Mouse (Mus musculus): ENCODE measurements at regions not wholly inside any gene's neighbourhood (a gene's known extent, or its start where the extent isn't known, plus 50 kb on each side); places are given as distances from the start of the nearest gene placed in this dataset.

- no peak for DNase-seq (ENCODE audit: low spot score)
Measured at GRCm38 (mm10) chr5:35162607-35163006, 57.0 kb upstream of the Lrpap1 start.

DNA sequence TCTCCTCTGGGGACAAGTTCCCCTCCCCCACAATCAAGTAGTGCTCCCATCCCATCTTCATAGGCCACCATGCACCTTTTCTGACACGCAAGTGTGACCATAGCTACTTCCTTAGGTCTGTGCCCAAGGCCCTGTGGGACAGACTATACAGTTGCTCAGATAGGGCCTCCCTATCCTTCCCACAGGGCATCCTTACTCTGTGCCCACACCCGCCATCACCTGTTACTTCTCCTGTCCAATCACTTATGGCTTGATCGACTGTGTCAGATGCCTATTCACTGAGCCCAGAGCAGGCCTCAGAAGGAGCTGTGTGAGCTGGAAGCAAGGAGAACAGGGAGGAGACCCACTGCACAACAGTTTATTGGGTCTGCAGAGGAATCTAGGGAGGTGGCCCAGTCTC lies 56.6 kb upstream of the Lrpap1 start:
- DNase-seq (ENCODE audit: low spot score) = no peak

- no peak for DNase-seq (ENCODE audit: low spot score)
Measured at GRCm38 (mm10) chr5:35160929-35161815, 55.6 kb upstream of the Lrpap1 start.

DNA sequence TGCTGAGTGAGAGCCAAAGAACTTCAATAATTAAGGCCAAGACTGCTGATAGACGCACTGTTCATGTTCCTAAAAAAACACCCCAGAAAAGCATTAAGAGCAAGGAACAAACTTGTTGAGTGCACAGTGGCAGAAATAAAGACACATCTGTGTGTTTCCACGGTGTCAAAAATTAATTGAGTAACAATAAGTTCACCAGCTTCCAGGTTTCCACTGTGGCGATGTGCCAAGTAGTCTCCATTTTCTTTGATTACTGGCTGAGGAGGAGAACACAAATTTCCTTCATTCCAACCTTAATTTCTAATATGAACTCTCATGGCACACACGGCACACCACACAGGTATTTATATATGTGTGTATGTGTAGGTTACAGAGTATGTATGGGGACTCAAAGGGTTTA lies 54.3 kb upstream of the Lrpap1 start:
- no peak for DNase-seq (ENCODE audit: low spot score)

DNA sequence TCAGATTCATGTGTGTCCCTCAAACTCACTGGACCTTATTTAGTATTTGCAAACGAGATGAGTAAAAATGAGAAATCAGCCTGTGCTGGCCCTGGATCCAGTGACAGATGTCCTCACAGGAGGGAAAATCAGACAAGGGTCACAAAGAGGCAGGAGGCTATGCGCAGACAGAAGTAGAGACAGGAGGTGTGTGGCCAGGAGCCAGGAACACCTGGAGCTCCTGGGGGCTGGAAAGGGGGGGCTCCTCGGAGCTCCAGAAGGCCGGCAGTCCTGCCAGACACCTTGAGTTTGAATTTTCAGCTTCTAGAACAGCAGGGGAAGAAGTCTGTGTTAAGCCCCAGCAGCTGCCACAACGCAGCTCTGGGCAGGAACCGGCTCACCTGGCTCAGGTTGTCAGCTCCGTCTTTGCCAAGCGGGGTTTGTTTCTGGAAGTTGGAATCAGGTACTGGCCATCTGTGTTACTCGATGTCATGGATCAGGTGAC lies 53.7 kb upstream of the Lrpap1 start:
- DNase-seq (ENCODE audit: low spot score) = no peak

DNA sequence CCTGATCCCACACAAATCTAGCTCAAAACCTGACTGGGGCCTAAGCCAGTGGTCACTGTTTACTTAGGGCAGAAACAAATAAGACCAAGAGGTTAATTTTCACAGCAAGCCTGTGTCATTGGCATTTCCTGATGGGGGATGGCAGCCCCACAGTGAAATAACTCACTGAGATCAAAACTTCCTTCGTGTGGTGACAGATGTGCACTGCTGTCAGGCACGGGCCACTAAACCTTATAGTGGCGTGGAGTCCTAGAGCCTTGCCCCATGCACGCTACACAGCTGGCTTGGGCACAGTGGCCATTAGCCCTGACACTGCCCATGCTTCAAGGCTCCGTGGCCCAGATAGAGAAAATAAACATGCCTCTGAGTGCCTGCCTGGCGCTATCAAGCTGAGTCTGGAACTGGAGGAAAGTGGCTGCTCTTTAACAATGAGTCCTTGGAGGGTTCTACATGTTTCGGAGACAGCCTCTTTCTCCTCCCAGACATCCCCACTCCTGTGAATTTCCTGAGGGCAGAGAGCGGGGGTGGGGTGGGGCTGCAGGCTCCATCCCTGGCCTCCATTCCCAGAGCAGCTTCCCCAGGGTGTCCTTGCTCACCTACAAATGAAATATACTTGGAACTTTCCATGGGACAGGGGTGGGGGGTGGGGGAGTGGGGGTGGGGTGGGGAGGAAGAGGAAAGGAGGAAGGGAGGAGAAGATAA lies 52.9 kb upstream of the Lrpap1 start:
- peak; percentile 14 for DNase-seq (ENCODE audit: low spot score)

DNA sequence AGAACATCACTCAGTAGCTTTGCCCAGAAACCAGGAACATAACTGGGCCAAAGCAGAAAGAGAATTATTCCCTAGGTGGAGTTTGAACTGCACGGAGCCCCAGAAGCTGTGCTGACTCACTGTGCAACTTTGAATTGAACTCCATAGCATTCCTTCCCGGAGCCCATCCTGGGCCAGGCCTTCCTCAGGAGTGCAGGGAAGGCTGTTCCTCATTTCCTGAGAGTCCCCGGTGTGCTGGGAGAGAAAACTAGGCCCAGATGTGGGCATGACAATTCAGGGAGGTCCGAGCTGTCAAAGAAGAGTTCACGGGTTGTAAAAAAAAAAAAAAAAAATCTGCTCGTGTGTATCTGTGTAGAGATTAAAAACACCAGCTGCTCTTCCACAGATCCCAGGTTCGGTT lies 50.8 kb upstream of the Lrpap1 start:
- DNase-seq (ENCODE audit: low spot score) = no peak

DNA sequence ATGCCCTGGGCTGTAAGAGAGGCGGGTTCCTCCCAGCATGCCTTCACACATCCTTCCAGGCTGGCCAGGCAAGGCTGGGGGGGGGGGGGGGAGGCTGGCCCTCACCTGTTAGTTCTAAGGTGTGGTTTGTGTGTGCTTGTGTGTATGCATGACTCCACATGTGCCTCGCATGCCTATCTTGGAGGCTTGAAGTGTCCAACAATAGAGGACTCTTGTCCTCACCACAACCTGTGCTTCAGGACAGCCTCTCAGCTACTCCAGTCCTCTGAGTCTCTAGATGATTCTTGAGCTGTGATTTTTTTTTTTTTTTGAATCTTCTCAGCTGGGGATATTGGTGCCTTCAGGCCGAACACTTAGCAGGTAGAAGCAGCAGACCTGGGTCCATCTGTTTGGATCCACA lies 50.2 kb upstream of the Lrpap1 start:
- no peak for DNase-seq (ENCODE audit: low spot score)

Measured in MN1 (cell line).